Mouse (Mus musculus) MEL (cell line): ENCODE data around the gene Gm20388. TPM values are rescaled to one million over a fixed set of nuclear protein-coding genes. Genes with fewer than 3 reads are reported as not detected.

Experiments
- DNase-seq: peaks from one replicate; pipeline ENCODE4 v3.0.0; 2011; ENCODE audit warnings: low read depth, low spot score
- H3K27ac ChIP-seq: 2 replicates; pipeline ENCODE4 v1.5.1; 2012; ENCODE audit warnings: low read depth, mild to moderate bottlenecking, control low read depth, low read length, moderate library complexity; ENCODE audit not compliant: control insufficient read depth
- H3K27me3 ChIP-seq, 2 experiments: fragments of 150-350 bp in 1 of 2; sonication (generic) in 1 of 2; 2 replicates each; pipeline ENCODE4 v1.6.1; 2012; ENCODE audit warnings: low read length in 2 of 2, mild to moderate bottlenecking in 2 of 2, improper control_type of control experiment in 1 of 2, moderate library complexity in 1 of 2; ENCODE audit not compliant: insufficient read depth in 2 of 2, control insufficient read depth in 1 of 2
- H3K36me3 ChIP-seq, 2 experiments: 2 replicates each; pipeline ENCODE4 v1.6.1; 2012 to 2014; ENCODE audit warnings: low read length in 2 of 2, improper control_type of control experiment in 1 of 2, inconsistent platforms in 1 of 2, mild to moderate bottlenecking in 1 of 2; ENCODE audit not compliant: insufficient read depth in 2 of 2, control insufficient read depth in 1 of 2
- H3K4me1 ChIP-seq, 2 experiments: fragments of 150-350 bp in 1 of 2; sonication (generic) in 1 of 2; 2 replicates each; pipeline ENCODE4 v1.6.1; 2012; ENCODE audit warnings: low read length in 2 of 2, improper control_type of control experiment in 1 of 2, mild to moderate bottlenecking in 1 of 2; ENCODE audit not compliant: insufficient read depth in 2 of 2, control insufficient read depth in 1 of 2
- H3K4me3 ChIP-seq, 2 experiments: fragments of 150-350 bp in 1 of 2; sonication (generic) in 1 of 2; 2 replicates each; pipeline ENCODE4 v1.5.1; 2012; ENCODE audit warnings: low read depth in 2 of 2, low read length in 2 of 2, mild to moderate bottlenecking in 2 of 2, moderate library complexity in 2 of 2, control low read depth in 1 of 2, improper control_type of control experiment in 1 of 2; ENCODE audit not compliant: control insufficient read depth in 1 of 2, insufficient read depth in 1 of 2
- H3K79me2 ChIP-seq: 2 replicates; pipeline ENCODE4 v1.6.1; 2012; ENCODE audit warnings: mild to moderate bottlenecking, low read length, moderate library complexity; ENCODE audit not compliant: control insufficient read depth, poor library complexity, insufficient read depth
- H3K9ac ChIP-seq: 2 replicates; pipeline ENCODE4 v1.6.1; 2012; ENCODE audit warnings: low read depth, mild to moderate bottlenecking, control low read depth, low read length, moderate library complexity; ENCODE audit not compliant: control insufficient read depth, poor library complexity, severe bottlenecking
- H3K9me3 ChIP-seq: fragments of 150-350 bp; sonication (generic); replicated peaks from 2 replicates; pipeline ENCODE4 v1.6.1; 2012; ENCODE audit warnings: mild to moderate bottlenecking, low read length, improper control_type of control experiment, moderate library complexity; ENCODE audit not compliant: insufficient read depth
- BHLHE40 ChIP-seq: IDR thresholded peaks from 2 replicates; pipeline ENCODE4 v1.6.1; 2012; ENCODE audit warnings: low read depth, mild to moderate bottlenecking, inconsistent platforms, low read length, improper control_type of control experiment, borderline replicate concordance
- CHD1 ChIP-seq: IDR thresholded peaks from 2 replicates; pipeline ENCODE4 v1.6.1; 2012; ENCODE audit warnings: low read depth, mild to moderate bottlenecking, inconsistent platforms, low read length, improper control_type of control experiment
- CHD2 ChIP-seq: IDR thresholded peaks from 2 replicates; pipeline ENCODE4 v1.6.1; 2011; ENCODE audit warnings: low read length, improper control_type of control experiment
- CTCF ChIP-seq, 3 experiments: IDR thresholded peaks in 2 of 3; conservative IDR thresholded peaks in 1 of 3; 2 replicates each; pipeline ENCODE4 v1.5.1; 2011 to 2012; ENCODE audit warnings: low read length in 3 of 3, low read depth in 2 of 3, mild to moderate bottlenecking in 2 of 3, improper control_type of control experiment in 1 of 3, inconsistent platforms in 1 of 3, mixed read lengths in 1 of 3, moderate library complexity in 1 of 3; ENCODE audit not compliant: control insufficient read depth in 1 of 3, insufficient read depth in 1 of 3, poor library complexity in 1 of 3, severe bottlenecking in 1 of 3
- EP300 ChIP-seq, 2 experiments: IDR thresholded peaks; 2 replicates each; pipeline ENCODE4 v1.6.1; 2011; ENCODE audit warnings: improper control_type of control experiment in 2 of 2, low read length in 2 of 2, low read depth in 1 of 2, mild to moderate bottlenecking in 1 of 2
- ETS1 ChIP-seq: IDR thresholded peaks from 2 replicates; pipeline ENCODE4 v1.6.1; 2012; ENCODE audit warnings: low read depth, mild to moderate bottlenecking, inconsistent platforms, low read length, improper control_type of control experiment, moderate library complexity
- HCFC1 ChIP-seq: IDR thresholded peaks from 2 replicates; pipeline ENCODE4 v1.6.1; 2012; ENCODE audit warnings: low read depth, mild to moderate bottlenecking, inconsistent platforms, low read length, improper control_type of control experiment, moderate library complexity
- JUND ChIP-seq: IDR thresholded peaks from 2 replicates; pipeline ENCODE4 v1.6.1; 2011; ENCODE audit warnings: low read depth, mild to moderate bottlenecking, improper control_type of control experiment, low read length
- KAT2A ChIP-seq: conservative IDR thresholded peaks from 2 replicates; pipeline ENCODE4 v1.6.1; 2012; ENCODE audit warnings: low read depth, low read length, improper control_type of control experiment, inconsistent platforms
- MAFK ChIP-seq: IDR thresholded peaks from 2 replicates; pipeline ENCODE4 v1.6.1; 2011; ENCODE audit warnings: low read depth, mild to moderate bottlenecking, low read length, improper control_type of control experiment, borderline replicate concordance
- MAX ChIP-seq: IDR thresholded peaks from 2 replicates; pipeline ENCODE4 v1.6.1; 2011; ENCODE audit warnings: low read length, improper control_type of control experiment
- MAZ ChIP-seq: IDR thresholded peaks from 2 replicates; pipeline ENCODE4 v1.6.1; 2012; ENCODE audit warnings: low read depth, mild to moderate bottlenecking, inconsistent platforms, low read length, improper control_type of control experiment
- MEF2A ChIP-seq: IDR thresholded peaks from 2 replicates; pipeline ENCODE4 v1.6.1; 2014; ENCODE audit warnings: low read depth, mild to moderate bottlenecking, inconsistent platforms, low read length, improper control_type of control experiment; ENCODE audit not compliant: poor library complexity, insufficient replicate concordance, severe bottlenecking; ENCODE audit errors: extremely low read depth
- MYB ChIP-seq: IDR thresholded peaks from 2 replicates; pipeline ENCODE4 v1.6.1; 2011; ENCODE audit warnings: mild to moderate bottlenecking, low read depth, low read length, improper control_type of control experiment
- NELFE ChIP-seq: IDR thresholded peaks from 2 replicates; pipeline ENCODE4 v1.6.1; 2011; ENCODE audit warnings: low read depth, low read length, improper control_type of control experiment
- NRF1 ChIP-seq: IDR thresholded peaks from 2 replicates; pipeline ENCODE4 v1.6.1; 2014; ENCODE audit warnings: low read depth, mild to moderate bottlenecking, inconsistent platforms, low read length, improper control_type of control experiment, moderate library complexity; ENCODE audit not compliant: poor library complexity, insufficient read depth, severe bottlenecking
- POLR2A ChIP-seq, 2 experiments: IDR thresholded peaks; 2 replicates each; pipeline ENCODE4 v1.6.1; 2011 to 2012; ENCODE audit warnings: low read length in 2 of 2, mild to moderate bottlenecking in 2 of 2, control low read depth in 1 of 2, improper control_type of control experiment in 1 of 2, low read depth in 1 of 2, moderate library complexity in 1 of 2; ENCODE audit not compliant: control insufficient read depth in 1 of 2, insufficient read depth in 1 of 2, poor library complexity in 1 of 2
- POLR2AphosphoS2 ChIP-seq: IDR thresholded peaks from 2 replicates; pipeline ENCODE4 v1.6.1; 2011; ENCODE audit warnings: low read length, improper control_type of control experiment
- POLR2AphosphoS5 ChIP-seq: IDR thresholded peaks from 2 replicates; pipeline ENCODE4 v1.6.1; 2012; ENCODE audit warnings: low read depth, borderline replicate concordance, mild to moderate bottlenecking, inconsistent platforms, low read length, moderate library complexity, mixed read lengths
- RAD21 ChIP-seq: IDR thresholded peaks from 2 replicates; pipeline ENCODE4 v1.6.1; 2011; ENCODE audit warnings: mild to moderate bottlenecking, low read depth, low read length, improper control_type of control experiment
- SIN3A ChIP-seq: IDR thresholded peaks from 2 replicates; pipeline ENCODE4 v1.6.1; 2012; ENCODE audit warnings: low read length, improper control_type of control experiment, inconsistent platforms
- SMC3 ChIP-seq: IDR thresholded peaks from 2 replicates; pipeline ENCODE4 v1.6.1; 2011; ENCODE audit warnings: low read depth, low read length, improper control_type of control experiment
- TAL1 ChIP-seq: IDR thresholded peaks from 2 replicates; pipeline ENCODE4 v1.6.1; 2012; ENCODE audit warnings: mild to moderate bottlenecking, inconsistent platforms, low read length, moderate library complexity, mixed read lengths
- TCF12 ChIP-seq: IDR thresholded peaks from 2 replicates; pipeline ENCODE4 v1.6.1; 2014; ENCODE audit warnings: low read depth, mild to moderate bottlenecking, inconsistent platforms, low read length, improper control_type of control experiment, moderate library complexity
- USF1 ChIP-seq: IDR thresholded peaks from 2 replicates; pipeline ENCODE4 v1.6.1; 2014; ENCODE audit warnings: low read depth, mild to moderate bottlenecking, inconsistent platforms, low read length, improper control_type of control experiment, moderate library complexity
- USF2 ChIP-seq, 2 experiments: IDR thresholded peaks; 2 replicates each; pipeline ENCODE4 v1.6.1; 2011 to 2012; ENCODE audit warnings: improper control_type of control experiment in 2 of 2, low read length in 2 of 2, borderline replicate concordance in 1 of 2, inconsistent platforms in 1 of 2, low read depth in 1 of 2, mild to moderate bottlenecking in 1 of 2; ENCODE audit not compliant: insufficient read depth in 1 of 2
- ZKSCAN1 ChIP-seq: IDR thresholded peaks from 2 replicates; pipeline ENCODE4 v1.6.1; 2012; ENCODE audit warnings: low read depth, mild to moderate bottlenecking, inconsistent platforms, low read length, improper control_type of control experiment, moderate library complexity
- ZMIZ1 ChIP-seq: IDR thresholded peaks from 2 replicates; pipeline ENCODE4 v1.6.1; 2012; ENCODE audit warnings: low read depth, mild to moderate bottlenecking, inconsistent platforms, low read length, improper control_type of control experiment, moderate library complexity
- polyA plus RNA-seq, 2 experiments: library from polyadenylated mRNA; stranded (reverse) in 1 of 2; unstranded in 1 of 2; fragments of >175 nt in 1 of 2; fragments of >200 nt in 1 of 2; gene quantifications; 2 replicates each; pipeline versions ENCODE4 v1.2.1 to v1.2.4; 2012; ENCODE audit warnings: low replicate concordance in 2 of 2, low read depth in 1 of 2; ENCODE audit not compliant: insufficient read length in 2 of 2, insufficient read depth in 1 of 2, missing spikeins in 1 of 2
- total RNA-seq: library from RNA; depleted of rRNA; stranded (reverse); fragments of 300-350 nt; gene quantifications from 2 replicates; pipeline ENCODE4 v1.2.3, GENCODE M21; 2012

The Gm20388 gene
- total and polyA plus RNA-seq, 3 experiments = 11.1 to 17.8 TPM; not detected in 1

DNA sequence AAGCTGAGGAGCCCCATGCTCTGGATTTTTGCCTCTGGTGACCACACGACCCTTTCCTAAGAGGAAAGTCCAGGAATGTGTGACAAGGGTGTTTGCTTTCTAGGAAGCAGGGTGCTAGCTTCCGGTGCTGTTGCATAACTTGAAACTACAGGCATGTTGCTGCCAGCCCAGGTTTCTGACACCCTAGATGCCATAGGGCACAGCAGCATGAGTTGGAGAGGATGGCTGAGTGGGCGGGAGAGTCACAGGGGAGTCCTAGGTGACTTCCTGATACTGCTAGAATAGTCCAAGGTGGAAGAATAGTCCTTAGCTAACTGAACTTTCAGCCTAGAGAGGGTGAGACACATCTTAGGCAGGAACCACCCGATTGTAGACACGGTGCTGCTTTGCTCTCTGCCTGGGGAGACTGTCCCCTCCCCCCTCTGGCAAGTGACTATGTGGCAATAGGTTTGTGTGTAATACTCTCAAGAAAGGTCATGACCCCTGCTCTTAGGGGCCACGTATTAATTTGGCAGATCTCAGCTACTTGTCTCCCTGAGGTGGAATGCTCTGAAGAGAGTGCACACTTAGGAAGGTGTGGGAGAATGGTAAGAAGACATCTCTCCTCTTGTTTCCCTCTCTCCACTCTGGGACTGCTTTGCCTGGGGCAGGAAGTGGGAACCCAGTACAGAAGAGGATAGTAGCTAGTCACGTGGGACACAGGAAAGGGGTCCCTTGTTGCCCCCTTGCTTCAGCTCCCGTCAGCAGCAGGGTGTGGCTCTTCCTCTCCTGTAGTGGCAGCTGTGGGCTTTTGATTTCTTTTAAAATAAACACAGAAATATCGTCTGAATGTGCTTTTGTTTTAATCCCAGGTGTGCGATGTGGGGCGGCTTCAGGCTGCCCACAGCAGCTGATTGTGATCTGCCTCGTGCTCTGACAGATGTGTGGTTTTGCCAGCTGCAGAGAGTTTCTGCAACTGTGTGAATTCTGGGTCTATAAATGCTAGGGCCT, 2553.3 kb downstream of the Gm20388 start:
- H3K9ac ChIP-seq = no peak overlapping the region
- no peaks in the 10 kb centered on the region for H3K79me2 ChIP-seq
- DNase-seq = peak; percentile 31
- no peak for TF ChIP-seq HCFC1
- TF ChIP-seq CHD1 = no peak
- peak; percentile 42; the same call in 1 of the 2 replicates for TF ChIP-seq TCF12
- TF ChIP-seq SMC3 = no peak
- no peak for TF ChIP-seq CHD2
- no peak for TF ChIP-seq SIN3A
- TF ChIP-seq EP300 (IDR thresholded peaks at IDR 0.05; ENCODE audit: low read depth in 1 of 2, low read length in 2 of 2) = no peak
- TF ChIP-seq CTCF (IDR thresholded peaks at IDR 0.05 in 2 of 3, conservative IDR thresholded peaks at IDR 0.05 in 1 of 3; ENCODE audit: control insufficient read depth in 1 of 3, insufficient read depth in 1 of 3, low read depth in 2 of 3, low read length in 3 of 3, poor library complexity in 1 of 3, severe bottlenecking in 1 of 3) = no peak
- no peak for TF ChIP-seq KAT2A
- no peak for TF ChIP-seq ZKSCAN1
- no peak for TF ChIP-seq POLR2AphosphoS2
- TF ChIP-seq POLR2A (IDR thresholded peaks at IDR 0.05; ENCODE audit: control insufficient read depth in 1 of 2, insufficient read depth in 1 of 2, low read depth in 1 of 2, low read length in 2 of 2, poor library complexity in 1 of 2) = no peak
- no peak for TF ChIP-seq ZMIZ1
- no peak for TF ChIP-seq TAL1
- no peak for TF ChIP-seq POLR2AphosphoS5
- no peak for TF ChIP-seq NRF1
- no peak for TF ChIP-seq RAD21
- TF ChIP-seq NELFE = no peak
- TF ChIP-seq MEF2A = no peak
- no peak for TF ChIP-seq MAX
- TF ChIP-seq MAZ = no peak
- TF ChIP-seq USF2 (IDR thresholded peaks at IDR 0.05; ENCODE audit: borderline replicate concordance in 1 of 2, insufficient read depth in 1 of 2, low read depth in 1 of 2, low read length in 2 of 2) = no peak
- no peak for TF ChIP-seq MAFK
- no peak for TF ChIP-seq JUND
- peak; percentile 48; the same call in 1 of the 2 replicates for TF ChIP-seq ETS1
- peak; percentile 77; the same call in 1 of the 2 replicates for TF ChIP-seq BHLHE40
- no peak for TF ChIP-seq MYB
- peak; percentile 74 for TF ChIP-seq USF1
- H3K27ac ChIP-seq = no peak overlapping the region
- H3K36me3 ChIP-seq = peaks cover 0 to 8% of the 10 kb centered on the region in 2 experiments; a peak in 3 of 4 replicates
- no peak overlapping the region for H3K4me3 ChIP-seq
- peaks cover 2 to 32% of the 10 kb centered on the region in 2 experiments; a peak in 3 of 4 replicates for H3K4me1 ChIP-seq
- H3K27me3 ChIP-seq = no peaks in the 10 kb centered on the region
- H3K9me3 ChIP-seq = no peaks in the 10 kb centered on the region
